Mouse (Mus musculus) heart, embryonic 12.5 days (tissue): ENCODE data around the gene Ppp1r14b. TPM values are rescaled to one million over a fixed set of nuclear protein-coding genes. Genes with fewer than 3 reads are reported as not detected.
A peak's percentile ranks its signal among the peaks of the same experiment; 100 is the strongest.

Experiments
- ATAC-seq: fragments of 200-750 bp; cut with Nextera tagmentation; 2 replicates; pipeline ENCODE4 v1.8.0; 2017; ENCODE audit warnings: moderate TSS enrichment, moderate library complexity; ENCODE audit not compliant: insufficient number of reproducible peaks, low FRiP score
- H3K27ac ChIP-seq: fragments of 300-500 bp; sonication (generic); 2 replicates; pipeline ENCODE4 v1.5.1; 2016; ENCODE audit warnings: mild to moderate bottlenecking, moderate library complexity; ENCODE audit not compliant: poor library complexity, severe bottlenecking
- H3K27me3 ChIP-seq: fragments of 300-500 bp; sonication (generic); replicated peaks from 2 replicates; pipeline ENCODE4 v1.6.1; 2016; ENCODE audit warnings: mild to moderate bottlenecking, moderate library complexity
- H3K36me3 ChIP-seq: fragments of 300-500 bp; sonication (generic); 2 replicates; pipeline ENCODE4 v1.6.1; 2016; ENCODE audit warnings: mild to moderate bottlenecking, moderate library complexity
- H3K4me1 ChIP-seq: fragments of 300-500 bp; sonication (generic); replicated peaks from 2 replicates; pipeline ENCODE4 v1.6.1; 2016; ENCODE audit warnings: mild to moderate bottlenecking
- H3K4me2 ChIP-seq: fragments of 300-500 bp; sonication (generic); 2 replicates; pipeline ENCODE4 v1.6.1; 2016; ENCODE audit warnings: mild to moderate bottlenecking, moderate library complexity
- H3K4me3 ChIP-seq: fragments of 300-500 bp; sonication (generic); 2 replicates; pipeline ENCODE4 v1.5.1; 2016; ENCODE audit warnings: mild to moderate bottlenecking
- H3K9ac ChIP-seq: fragments of 300-500 bp; sonication (generic); 2 replicates; pipeline ENCODE4 v1.6.1; 2016; ENCODE audit warnings: mild to moderate bottlenecking, moderate library complexity
- H3K9me3 ChIP-seq: fragments of 300-500 bp; sonication (generic); replicated peaks from 2 replicates; pipeline ENCODE4 v1.6.1; 2016; ENCODE audit warnings: mild to moderate bottlenecking, moderate library complexity
- WGBS: fragments of 180-500 bp; shearing (Covaris S2); methylation state at CpG from one replicate; pipeline ENCODE4 v1.1.7; 2016; 5-methylcytosine and 5-hydroxymethylcytosine counted together
- polyA plus RNA-seq: library from polyadenylated mRNA; unstranded; fragments of >200 nt; fragmentation: Nextera tagmentation; extraction: Ambion mirVana; gene quantifications from 2 replicates; pipeline ENCODE4 v1.2.1, GENCODE M21; 2016

Ppp1r14b gene
- polyA plus RNA-seq, 1 experiment from 2014 or later = 198 TPM

DNA sequence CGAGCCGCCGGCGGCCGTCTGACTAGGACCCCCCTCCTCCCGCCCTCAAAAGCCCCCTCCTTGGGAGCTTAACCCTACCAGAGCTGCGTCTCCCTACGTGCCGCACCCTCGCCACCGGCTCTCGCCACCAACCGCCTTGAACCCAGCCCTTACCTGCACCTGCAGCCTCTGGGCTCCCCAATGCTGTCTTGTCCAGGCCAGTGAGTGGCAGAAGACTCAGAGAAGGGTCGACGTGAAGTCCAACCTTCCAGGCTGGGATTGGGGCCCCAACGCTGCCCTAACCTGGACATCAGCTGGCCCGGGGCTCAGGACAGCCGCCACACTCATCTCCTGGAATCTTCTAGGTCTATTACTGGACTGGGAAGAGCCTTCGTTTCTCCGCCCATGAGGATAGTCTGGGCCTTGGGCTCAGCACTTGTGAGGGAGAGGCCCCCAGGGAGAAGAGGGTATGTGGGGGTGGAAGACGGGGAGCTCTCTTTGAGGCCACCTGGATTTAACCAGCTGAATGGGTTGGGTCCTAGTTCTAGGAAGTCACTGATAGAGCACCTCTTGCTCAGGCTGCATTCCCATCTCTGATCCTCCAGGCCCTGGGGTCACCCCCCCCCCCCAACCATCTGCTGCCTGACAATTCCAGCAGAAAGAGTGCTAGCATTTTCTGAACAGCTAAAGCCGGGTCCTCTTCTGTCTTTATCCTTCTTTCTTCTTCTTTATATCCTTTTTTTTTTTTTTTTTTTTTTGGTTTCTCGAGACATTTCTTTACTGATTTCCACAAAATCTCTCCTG lies 40.4 kb upstream of the Ppp1r14b start, which contains the start of gene Kcnk4:
TSS of gene Kcnk4 (minus strand) at position 321 of the 783 bp plus-strand sequence.
- H3K9me3 ChIP-seq = no peaks in the 10 kb centered on the region
- WGBS = 12% methylated on average over 23 of the region's 23 CpGs
- H3K4me1 ChIP-seq = peaks cover 14% of the 10 kb centered on the region
- H3K4me2 ChIP-seq = peak within 1 kb of the TSS; percentile 83
- H3K27me3 ChIP-seq = peaks cover 74% of the 10 kb centered on the region
- H3K27ac ChIP-seq = no peak within 1 kb of the TSS
- 0 out of 2 replicates have a peak, but pooled peaks cover 2% of the 10 kb centered on the region for H3K36me3 ChIP-seq
- peak within 1 kb of the TSS; percentile 53 for H3K9ac ChIP-seq
- peak within 1 kb of the TSS; percentile 43 for H3K4me3 ChIP-seq
- ATAC-seq = no peak

DNA sequence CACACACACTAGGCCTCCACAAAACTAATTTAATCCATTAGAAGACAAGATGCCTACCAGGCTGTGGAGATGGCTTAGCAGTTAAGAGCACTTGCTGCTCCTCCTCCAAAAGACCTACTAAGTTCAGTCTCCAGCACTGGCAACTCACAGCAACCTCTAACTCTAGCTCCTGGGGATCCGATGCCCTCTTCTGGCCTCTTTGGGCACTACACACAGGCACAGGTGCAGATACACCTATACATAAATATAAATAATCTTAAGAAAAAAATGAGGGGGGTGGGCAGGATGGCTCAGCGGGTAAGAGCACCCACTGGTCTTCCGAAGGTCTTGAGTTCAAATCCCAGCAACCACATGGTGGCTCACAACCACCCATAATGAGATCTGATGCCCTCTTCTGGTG lies 38.5 kb upstream of the Ppp1r14b start:
- peaks cover 59% of the 10 kb centered on the region for H3K27me3 ChIP-seq

GRCm38 (mm10) chr19:6937541-6938465 lies 37.0 kb upstream of the Ppp1r14b start:
- Histone ChIP-seq H3K4me3 (no peak overlapping the region), H3K4me1 (peaks cover 33% of the 10 kb centered on the region), H3K36me3 (0 out of 2 replicates have a peak, but pooled peaks cover 2% of the 10 kb centered on the region), H3K27ac (no peak overlapping the region), H3K4me2 (no peak overlapping the region), H3K9ac (no peak overlapping the region), H3K9me3 (no peaks in the 10 kb centered on the region), H3K27me3 (peaks cover 44% of the 10 kb centered on the region)
- ATAC-seq = no peak
- WGBS = 78% methylated on average over 16 of the region's 16 CpGs

More for the DNA sequence above, 38.5 kb upstream of the Ppp1r14b start:
- H3K4me3 ChIP-seq = no peak overlapping the region
- H3K9me3 ChIP-seq = no peaks in the 10 kb centered on the region
- H3K4me1 ChIP-seq = peaks cover 31% of the 10 kb centered on the region
- no peak overlapping the region for H3K4me2 ChIP-seq
- 0 out of 2 replicates have a peak, but pooled peaks cover 2% of the 10 kb centered on the region for H3K36me3 ChIP-seq
- no peak overlapping the region for H3K27ac ChIP-seq
- no peak overlapping the region for H3K9ac ChIP-seq
- 14% methylated on average over 3 of the region's 3 CpGs for WGBS
- ATAC-seq = no peak

- H3K27ac ChIP-seq = no peak overlapping the region
- peaks cover 25% of the 10 kb centered on the region for H3K4me1 ChIP-seq
- no peaks in the 10 kb centered on the region for H3K9me3 ChIP-seq
- peaks cover 28% of the 10 kb centered on the region for H3K27me3 ChIP-seq
- ATAC-seq = no peak
- no peak overlapping the region for H3K4me3 ChIP-seq
- 90% methylated on average over 20 of the region's 20 CpGs for WGBS
- 0 out of 2 replicates have a peak overlapping the region, but pooled peaks have one; percentile 98 for H3K4me2 ChIP-seq
- peak overlapping the region; percentile 16; the same call in 1 of the 2 replicates for H3K9ac ChIP-seq
- 0 out of 2 replicates have a peak, but pooled peaks cover 2% of the 10 kb centered on the region for H3K36me3 ChIP-seq
Measured at GRCm38 (mm10) chr19:6939106-6940002, 35.4 kb upstream of the Ppp1r14b start.

DNA sequence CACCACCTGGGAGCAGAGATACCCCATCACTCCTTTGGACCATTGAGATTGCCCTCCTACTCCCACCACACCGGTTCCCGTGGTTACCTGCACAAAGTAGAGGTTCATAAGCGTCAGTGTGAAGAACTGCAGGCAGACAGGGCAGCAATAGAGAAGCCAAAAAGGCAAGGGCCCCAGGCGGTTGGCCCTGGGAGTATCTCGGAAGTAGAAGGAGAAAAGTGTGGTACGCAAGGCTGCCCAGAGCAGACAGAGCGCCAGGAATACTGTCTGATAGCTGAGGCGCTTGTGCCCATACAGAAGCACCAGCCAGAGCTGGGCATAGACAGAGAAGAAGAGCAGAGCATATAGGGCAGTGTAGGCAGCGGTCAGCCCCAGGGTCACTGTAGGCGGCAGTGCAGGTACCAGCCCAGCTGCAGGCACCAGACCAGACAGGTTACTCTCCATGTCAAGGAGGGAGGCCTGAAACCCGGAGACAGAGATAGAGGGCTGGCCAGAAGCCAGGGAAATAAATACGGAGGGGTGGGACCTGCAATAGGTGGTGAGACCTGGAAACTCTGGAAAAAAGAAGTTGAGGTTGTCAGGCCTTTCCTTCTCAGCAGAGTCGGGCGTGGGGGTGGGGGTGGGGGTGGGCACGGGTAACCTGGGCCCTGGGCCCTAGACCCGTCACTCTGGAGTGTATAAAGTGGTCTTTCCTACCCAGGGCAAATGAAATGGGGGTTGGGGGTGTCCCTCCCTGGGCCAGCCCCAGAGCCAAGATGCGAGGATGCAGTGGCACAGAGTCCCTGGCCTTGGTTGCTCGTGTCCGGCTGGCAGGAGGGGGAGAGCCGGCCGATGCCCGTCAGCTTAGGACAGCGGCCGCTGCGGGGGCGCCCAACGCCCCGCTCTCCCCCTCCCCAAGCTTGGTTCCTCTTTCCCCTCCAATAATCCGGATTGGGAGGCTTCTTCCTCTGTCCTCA lies 34.1 kb upstream of the Ppp1r14b start:
- H3K27ac ChIP-seq = peak overlapping the region; percentile 93

GRCm38 (mm10) chr19:6941372-6942248 lies 33.2 kb upstream of the Ppp1r14b start, which contains the start of gene Bad:
Gene Bad (plus strand): TSS chr19:6941861.
- peak; percentile 83 for ATAC-seq
- Histone ChIP-seq H3K9ac (peak within 1 kb of the TSS; percentile 89), H3K9me3 (no peaks in the 10 kb centered on the region), H3K36me3 (peaks cover 15% of the 10 kb centered on the region), H3K4me3 (peak within 1 kb of the TSS; percentile 80), H3K27me3 (peaks cover 9% of the 10 kb centered on the region), H3K4me1 (peaks cover 23% of the 10 kb centered on the region), H3K27ac (peak within 1 kb of the TSS; percentile 93), H3K4me2 (peak within 1 kb of the TSS; percentile 98)
- WGBS = under 1% methylated on average over 83 of the region's 83 CpGs

More for the DNA sequence above, 34.1 kb upstream of the Ppp1r14b start:
- Histone ChIP-seq H3K36me3 (peaks cover 9% of the 10 kb centered on the region), H3K4me1 (peaks cover 23% of the 10 kb centered on the region), H3K9me3 (no peaks in the 10 kb centered on the region), H3K9ac (peak overlapping the region; percentile 89), H3K4me3 (peak overlapping the region; percentile 80), H3K4me2 (peak overlapping the region; percentile 98), H3K27me3 (peaks cover 17% of the 10 kb centered on the region)
- 21% methylated on average over 25 of the region's 29 CpGs for WGBS
- ATAC-seq = no peak

GRCm38 (mm10) chr19:6942249-6942691 lies 32.5 kb upstream of the Ppp1r14b start, which contains the start of gene Gpr137:
Gene Gpr137 (minus strand): TSS chr19:6942480.
- Histone ChIP-seq H3K4me3 (peak within 1 kb of the TSS; percentile 80), H3K36me3 (peaks cover 15% of the 10 kb centered on the region), H3K4me2 (peak within 1 kb of the TSS; percentile 98), H3K4me1 (peaks cover 23% of the 10 kb centered on the region), H3K27ac (peak within 1 kb of the TSS; percentile 93), H3K9me3 (no peaks in the 10 kb centered on the region), H3K9ac (peak within 1 kb of the TSS; percentile 89), H3K27me3 (peaks cover 9% of the 10 kb centered on the region)
- peak; percentile 92 for ATAC-seq
- WGBS = 0% methylated on average over 27 of the region's 27 CpGs

GRCm38 (mm10) chr19:6942764-6943163 lies 32.0 kb upstream of the Ppp1r14b start:
- Histone ChIP-seq H3K27me3 (peaks cover 6% of the 10 kb centered on the region), H3K4me1 (peaks cover 23% of the 10 kb centered on the region), H3K9ac (peak overlapping the region; percentile 89), H3K36me3 (peaks cover 15% of the 10 kb centered on the region), H3K9me3 (no peaks in the 10 kb centered on the region), H3K27ac (peak overlapping the region; percentile 60), H3K4me3 (peak overlapping the region; percentile 80), H3K4me2 (peak overlapping the region; percentile 98)
- WGBS = 30% methylated on average over 5 of the region's 5 CpGs
- no peak for ATAC-seq

GRCm38 (mm10) chr19:6943709-6944108 lies 31.1 kb upstream of the Ppp1r14b start:
- Histone ChIP-seq H3K36me3 (peaks cover 13% of the 10 kb centered on the region), H3K27ac (no peak overlapping the region), H3K9me3 (no peaks in the 10 kb centered on the region), H3K4me2 (no peak overlapping the region), H3K27me3 (no peaks in the 10 kb centered on the region), H3K4me1 (peaks cover 23% of the 10 kb centered on the region), H3K4me3 (no peak overlapping the region), H3K9ac (no peak overlapping the region)
- 89% methylated on average over 6 of the region's 6 CpGs for WGBS
- no peak for ATAC-seq
